Mouse (Mus musculus) embryo, embryonic 11.5 days (tissue): Measurements from ENCODE around the gene Gnb2.

Experiments used
- DNase-seq: peaks from one replicate; pipeline ENCODE4 v3.0.0-alpha.2; 2012; ENCODE audit warnings: low read depth, low spot score

Gnb2 gene

GRCm38 (mm10) chr5:137521861-137522260 is 11.4 kb downstream of the Gnb2 start:
- DNase-seq = no peak

- no peak for DNase-seq
Measured at GRCm38 (mm10) chr5:137519691-137520550, 13.4 kb downstream of the Gnb2 start.

GRCm38 (mm10) chr5:137518436-137518835 is 14.9 kb downstream of the Gnb2 start, which contains the start of gene Gigyf1:
Gene Gigyf1 (plus strand): TSS chr5:137518548.
- DNase-seq = no peak

- no peak for DNase-seq
Measured at GRCm38 (mm10) chr5:137514811-137515210, 18.5 kb downstream of the Gnb2 start.

- no peak for DNase-seq
Measured at GRCm38 (mm10) chr5:137513951-137514721, 19.2 kb downstream of the Gnb2 start.

GRCm38 (mm10) chr5:137512847-137513794 is 20.2 kb downstream of the Gnb2 start:
- no peak for DNase-seq

- DNase-seq = no peak
Measured at GRCm38 (mm10) chr5:137511706-137512105, 21.6 kb downstream of the Gnb2 start.

- DNase-seq = no peak
Measured at GRCm38 (mm10) chr5:137510573-137511390, 22.5 kb downstream of the Gnb2 start.

- peak; percentile 54 for DNase-seq
Measured at GRCm38 (mm10) chr5:137510014-137510501, 23.3 kb downstream of the Gnb2 start.

- no peak for DNase-seq
Measured at GRCm38 (mm10) chr5:137504041-137504440, 29.3 kb downstream of the Gnb2 start.

GRCm38 (mm10) chr5:137502667-137503110 is 30.6 kb downstream of the Gnb2 start:
- peak; percentile 71 for DNase-seq

GRCm38 (mm10) chr5:137501709-137502666 is 31.3 kb downstream of the Gnb2 start, which contains the start of gene Pop7:
Gene Pop7 (minus strand): TSS chr5:137502518.
- DNase-seq = peak; percentile 100

- no peak for DNase-seq
Measured at GRCm38 (mm10) chr5:137500186-137500585, 33.1 kb downstream of the Gnb2 start.

GRCm38 (mm10) chr5:137493831-137494230 is 39.5 kb downstream of the Gnb2 start:
- no peak for DNase-seq

- DNase-seq = no peak
Measured at GRCm38 (mm10) chr5:137491559-137491958, 41.8 kb downstream of the Gnb2 start.

- no peak for DNase-seq
Measured at GRCm38 (mm10) chr5:137487616-137488015, 45.7 kb downstream of the Gnb2 start.

GRCm38 (mm10) chr5:137485851-137486155 is 47.5 kb downstream of the Gnb2 start:
- no peak for DNase-seq

- DNase-seq = no peak
Measured at GRCm38 (mm10) chr5:137485071-137485850, 48.0 kb downstream of the Gnb2 start.
